Mouse (Mus musculus): Measurements from ENCODE around the gene Pdk4. TPM values are rescaled to one million over a fixed set of nuclear protein-coding genes. Genes with fewer than 3 reads are reported as not detected.

Gene Pdk4
- 0.41 TPM in 1 of 2 replicates, not detected in the other for total RNA-seq (2023)

GRCm38 (mm10) chr6:5495961-5496853 is at the start of gene Pdk4:
Pdk4 (minus strand) TSS chr6:5496309.

Other genes starting within 250 kb of the Pdk4 start
- 2.6 and 4.0 TPM in 2 replicates for gene Pon3, start 240.0 kb downstream of the Pdk4 start, total RNA-seq (2023)
- gene Pon2, start 197.9 kb downstream of the Pdk4 start, total RNA-seq (2023) = 21.8 and 28.0 TPM in 2 replicates
- gene Asb4, start 112.9 kb downstream of the Pdk4 start, total RNA-seq (2023) = not detected in 2 replicates
- gene Dync1i1, start 229.3 kb upstream of the Pdk4 start, total RNA-seq (2023) = not detected in 2 replicates